Mouse (Mus musculus) embryonic fibroblast, embryonic 13.5 days (primary cell): ENCODE measurements around the gene Abcb4. TPM values are rescaled to one million over a fixed set of nuclear protein-coding genes. Genes with fewer than 3 reads are reported as not detected.
"Not testable (repeated sequence)": the region's sequence is repeated elsewhere in the genome, so short reads cannot be mapped to it uniquely, and the experiment has no call there.

Experiments used
- H3K27ac ChIP-seq: 2 replicates; pipeline ENCODE4 v1.5.1; 2012; ENCODE audit warnings: low read length, control low read depth, inconsistent platforms; ENCODE audit not compliant: insufficient read depth
- H3K4me1 ChIP-seq: 2 replicates; pipeline ENCODE4 v1.6.1; 2011; ENCODE audit warnings: low read length; ENCODE audit not compliant: control insufficient read depth, insufficient read depth
- H3K4me3 ChIP-seq: 2 replicates; pipeline ENCODE4 v1.5.1; 2011; ENCODE audit warnings: mild to moderate bottlenecking, control low read depth, low read length; ENCODE audit not compliant: insufficient read depth
- CTCF ChIP-seq: IDR thresholded peaks from 2 replicates; pipeline ENCODE4 v1.5.1; 2011; ENCODE audit warnings: mild to moderate bottlenecking, control low read depth, low read length, moderate library complexity, borderline replicate concordance; ENCODE audit not compliant: insufficient read depth
- POLR2A ChIP-seq: IDR thresholded peaks from 2 replicates; pipeline ENCODE4 v1.6.1; 2011; ENCODE audit warnings: low read depth, mild to moderate bottlenecking, control low read depth, low read length, moderate library complexity
- polyA plus RNA-seq: library from polyadenylated mRNA; stranded (reverse); fragments of >200 nt; gene quantifications from 2 replicates; pipeline ENCODE4 v1.2.4, GENCODE M21; 2011; ENCODE audit warnings: low read depth; ENCODE audit not compliant: missing spikeins, insufficient read length

Abcb4 gene
- polyA plus RNA-seq = 0.26 TPM in 1 of 2 replicates, not detected in the other

DNA sequence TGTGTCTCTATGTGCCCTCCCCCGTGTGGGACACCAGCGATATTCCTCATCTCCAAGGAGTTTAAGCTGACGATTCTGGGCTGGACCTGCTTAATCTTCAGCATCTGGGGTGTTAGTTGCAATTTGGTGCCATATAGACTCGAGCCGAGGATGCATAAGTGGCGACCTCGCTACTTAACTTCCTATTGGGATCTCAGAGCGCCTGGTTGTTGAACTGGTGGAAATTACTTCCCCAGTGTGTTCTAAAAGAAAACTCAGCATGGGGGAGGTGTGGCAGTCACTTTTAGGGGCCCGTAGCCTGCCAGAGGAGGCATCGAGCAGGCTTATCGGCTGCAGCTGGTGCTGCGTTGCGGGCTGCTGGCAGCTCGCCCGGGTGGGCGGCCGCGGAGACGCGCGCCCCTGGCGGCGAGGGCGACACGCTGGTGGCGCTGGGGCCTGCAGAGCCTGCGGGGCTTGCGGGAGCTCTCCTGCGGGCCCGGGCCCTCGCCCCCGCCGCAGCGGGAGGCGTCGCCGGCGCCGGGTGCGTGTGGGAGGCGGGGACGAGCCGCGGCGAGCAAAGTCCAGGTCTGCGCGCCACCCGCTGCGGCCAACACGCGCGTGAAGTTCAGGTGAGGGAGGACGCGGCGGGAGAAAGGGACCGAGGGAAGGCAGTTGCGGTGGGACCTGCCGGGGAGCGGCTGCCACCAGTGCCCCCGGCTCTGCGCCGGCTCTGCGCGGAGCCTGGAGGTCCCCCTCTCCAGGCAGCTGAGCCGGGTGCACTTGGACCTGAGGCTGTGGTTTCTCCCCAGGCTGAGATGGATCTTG is at the start of gene Abcb4:
Abcb4 (plus strand) TSS at position 418 of the 804 bp plus-strand sequence.
- TF ChIP-seq POLR2A (no peak), CTCF (0 out of 2 replicates have a peak, but pooled peaks have one; percentile 11)
- H3K4me3 ChIP-seq = peak within 1 kb of the TSS; percentile 42
- no peak within 1 kb of the TSS for H3K27ac ChIP-seq
- H3K4me1 ChIP-seq = no peaks in the 10 kb centered on the region

DNA sequence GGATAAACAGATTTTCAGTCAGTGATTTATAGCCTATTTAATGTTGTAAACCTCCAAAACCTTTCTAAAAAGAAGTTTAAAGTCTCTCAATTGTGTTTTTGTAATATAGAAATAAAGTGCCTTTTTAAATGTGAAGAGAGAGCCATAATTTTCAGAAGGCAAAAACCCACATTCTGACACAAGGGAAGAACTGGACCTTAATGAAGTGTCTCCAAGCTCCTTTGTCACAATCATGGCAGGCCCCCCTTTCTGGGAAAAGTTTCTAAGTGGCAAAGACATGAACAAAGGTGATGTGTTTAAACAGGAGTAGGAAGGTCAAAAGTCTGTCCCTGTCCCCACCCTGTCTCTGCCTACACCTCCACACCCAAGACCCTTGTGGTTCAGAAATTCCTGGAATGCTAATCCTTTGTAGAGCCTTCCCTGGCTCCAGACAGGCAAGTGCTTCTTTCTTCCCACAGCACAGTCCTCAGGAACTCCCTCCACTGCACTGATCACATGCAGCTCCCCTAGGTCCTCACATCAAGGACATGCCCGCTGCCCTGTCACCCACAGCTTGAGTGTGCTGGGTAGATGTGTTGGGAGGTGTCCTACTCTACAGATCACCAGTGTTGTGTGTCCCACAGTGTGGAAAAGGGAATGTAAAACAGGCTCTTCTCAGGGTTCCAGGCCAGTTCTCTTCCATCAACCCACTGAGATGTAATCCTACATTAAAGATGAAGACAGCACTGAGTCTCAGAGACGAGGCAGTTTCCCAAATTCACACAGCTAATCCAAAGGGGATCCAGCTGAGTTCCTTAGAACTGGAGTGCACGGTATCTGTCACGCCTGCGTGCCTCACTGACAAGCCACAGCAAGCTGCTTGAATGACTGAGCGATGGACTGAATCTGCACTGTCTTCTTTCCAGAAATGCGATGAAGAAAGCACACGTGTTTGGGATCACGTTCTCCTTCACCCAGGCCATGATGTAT is 44.6 kb upstream of the Abcb4 start:
- H3K27ac ChIP-seq, H3K4me3 ChIP-seq, H3K4me1 ChIP-seq: not testable (repeated sequence)

- Histone ChIP-seq H3K4me1 (no peaks in the 10 kb centered on the region), H3K27ac (no peak overlapping the region), H3K4me3 (no peak overlapping the region)
- TF ChIP-seq POLR2A = no peak
- no peak for TF ChIP-seq CTCF
Observed at GRCm38 (mm10) chr5:8850851-8851250, 42.7 kb upstream of the Abcb4 start.

DNA sequence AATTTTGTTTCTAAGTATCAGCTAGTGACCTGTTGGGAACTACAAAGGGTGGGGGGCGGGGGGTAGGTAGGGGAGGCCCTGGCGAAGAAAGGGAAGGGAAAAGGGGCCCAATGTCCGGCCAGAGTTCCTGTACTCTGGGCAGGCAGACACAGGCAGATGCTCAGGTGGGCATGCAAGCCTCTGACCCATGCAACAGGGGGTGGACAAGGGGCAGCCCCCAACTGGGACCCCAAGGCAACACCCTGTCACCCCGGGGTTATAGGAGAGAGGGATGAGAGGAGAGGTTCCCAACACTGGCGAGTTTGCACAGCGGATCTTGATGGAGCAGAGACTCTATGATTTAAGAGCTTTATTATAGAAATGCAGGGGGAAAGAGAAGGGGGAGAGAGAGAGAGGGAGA is 36.3 kb upstream of the Abcb4 start:
- Histone ChIP-seq H3K4me1 (no peaks in the 10 kb centered on the region), H3K4me3 (no peak overlapping the region), H3K27ac (no peak overlapping the region)
- TF ChIP-seq CTCF (no peak), POLR2A (no peak)

DNA sequence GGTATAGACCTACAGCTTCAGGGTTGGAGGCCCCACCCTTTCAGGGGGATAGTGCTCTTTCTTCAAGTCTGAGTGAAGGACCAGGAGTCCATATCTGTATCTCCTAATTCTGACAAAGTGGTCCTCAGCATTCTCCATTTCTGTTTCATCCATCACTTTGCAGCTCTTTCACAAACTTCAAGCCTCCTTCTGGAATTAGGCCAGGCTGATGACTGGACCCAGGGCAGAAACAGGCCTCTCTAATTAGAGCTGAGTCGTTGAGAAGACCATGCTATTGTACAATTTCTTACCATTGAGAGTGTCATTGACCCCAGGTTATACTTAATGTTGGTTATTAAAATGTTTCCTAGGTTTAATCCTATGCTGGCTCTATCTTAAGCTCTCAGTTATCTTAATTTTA is 31.7 kb upstream of the Abcb4 start:
- TF ChIP-seq POLR2A (no peak), CTCF (no peak)
- Histone ChIP-seq H3K27ac (no peak overlapping the region), H3K4me1 (no peaks in the 10 kb centered on the region), H3K4me3 (no peak overlapping the region)

DNA sequence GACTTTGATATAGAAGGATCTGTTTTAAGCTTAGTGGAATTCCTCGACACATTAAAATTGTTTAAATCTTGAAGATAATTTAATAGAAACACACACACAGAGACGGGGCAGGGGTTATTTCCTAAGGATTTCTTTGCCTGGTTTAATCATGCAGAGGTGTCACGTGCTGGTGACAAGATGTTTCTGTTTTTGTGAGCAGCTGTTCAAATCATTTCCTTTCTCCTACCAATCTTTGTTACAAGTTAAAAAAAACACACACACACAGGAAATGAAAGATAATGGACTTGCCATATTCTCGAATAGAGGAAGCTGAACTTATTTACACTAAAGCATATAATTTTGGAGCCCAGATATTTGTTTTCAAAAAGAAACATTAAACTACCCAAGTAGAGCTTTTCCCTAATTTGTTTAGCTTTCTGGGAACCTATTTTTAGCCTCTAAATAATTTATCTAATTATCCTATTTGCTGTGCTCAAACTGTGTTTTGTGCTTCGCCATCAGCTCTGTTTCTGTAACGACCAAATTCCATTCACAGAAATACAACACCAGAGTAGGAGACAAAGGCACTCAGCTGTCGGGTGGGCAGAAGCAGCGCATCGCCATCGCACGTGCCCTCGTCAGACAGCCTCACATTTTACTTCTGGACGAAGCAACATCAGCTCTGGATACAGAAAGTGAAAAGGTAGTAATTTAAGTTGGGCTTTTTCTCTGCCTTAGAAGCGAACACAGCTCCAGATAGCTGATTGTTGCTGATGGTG is 29.8 kb upstream of the Abcb4 start:
- Histone ChIP-seq H3K4me1 (no peaks in the 10 kb centered on the region), H3K27ac (no peak overlapping the region)
- TF ChIP-seq POLR2A = no peak
- TF ChIP-seq CTCF = no peak

DNA sequence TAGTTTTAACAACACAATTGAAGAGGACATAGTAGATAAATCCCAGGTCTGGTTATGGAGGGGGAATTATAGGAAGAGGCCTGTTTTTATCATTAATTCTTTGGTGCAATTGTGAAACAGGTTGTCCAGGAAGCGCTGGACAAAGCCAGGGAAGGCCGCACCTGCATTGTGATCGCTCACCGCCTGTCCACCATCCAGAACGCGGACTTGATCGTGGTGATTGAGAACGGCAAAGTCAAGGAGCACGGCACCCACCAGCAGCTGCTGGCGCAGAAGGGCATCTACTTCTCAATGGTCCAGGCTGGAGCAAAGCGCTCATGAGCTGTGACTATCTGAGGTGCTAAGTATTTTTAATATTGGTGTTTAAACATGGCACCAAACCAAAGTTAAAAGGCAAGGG is 27.9 kb upstream of the Abcb4 start:
- H3K4me3 ChIP-seq, H3K27ac ChIP-seq, H3K4me1 ChIP-seq: not testable (repeated sequence)

More for the DNA sequence above, 29.8 kb upstream of the Abcb4 start:
- no peak overlapping the region for H3K4me3 ChIP-seq

- H3K4me3 ChIP-seq = no peak overlapping the region
Observed at GRCm38 (mm10) chr5:8866366-8866765, 27.2 kb upstream of the Abcb4 start.

GRCm38 (mm10) chr5:8868019-8868418 is 25.5 kb upstream of the Abcb4 start:
- H3K27ac ChIP-seq = no peak overlapping the region
- TF ChIP-seq POLR2A (no peak), CTCF (no peak)
- no peaks in the 10 kb centered on the region for H3K4me1 ChIP-seq
- H3K4me3 ChIP-seq = no peak overlapping the region

More at GRCm38 (mm10) chr5:8866366-8866765, 27.2 kb upstream of the Abcb4 start:
- no peaks in the 10 kb centered on the region for H3K4me1 ChIP-seq
- H3K27ac ChIP-seq = no peak overlapping the region
- TF ChIP-seq POLR2A = no peak
- TF ChIP-seq CTCF = no peak
